Mouse (Mus musculus): ENCODE data around the gene Iqschfp. TPM values are rescaled to one million over a fixed set of nuclear protein-coding genes. Genes with fewer than 3 reads are reported as not detected.

The Iqschfp gene
- total RNA-seq, 1 experiment from 2014 or later, result not detected

- no peak for DNase-seq
Measured at GRCm38 (mm10) chr3:68574097-68574496, 682.1 kb downstream of the Iqschfp start.

DNA sequence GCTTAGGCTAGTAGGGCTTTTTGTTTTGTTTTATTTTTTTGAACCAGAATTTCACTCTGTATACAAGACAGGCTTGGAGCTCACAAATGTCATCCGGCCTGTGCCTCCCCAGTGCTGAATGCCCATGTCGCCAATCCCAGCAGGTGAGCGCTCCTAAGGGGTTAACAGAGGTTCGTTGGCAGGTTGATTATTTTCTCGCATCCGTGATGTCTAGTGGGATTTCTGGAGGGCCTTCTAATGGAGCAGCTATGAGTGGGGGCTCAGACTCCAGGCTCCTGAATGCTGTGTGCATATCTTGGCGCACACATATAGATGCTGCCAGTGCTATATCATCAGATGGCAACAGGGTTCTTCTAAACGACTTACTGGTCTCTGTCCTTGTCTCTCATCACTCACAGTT is 682.5 kb downstream of the Iqschfp start:
- no peak for DNase-seq

DNA sequence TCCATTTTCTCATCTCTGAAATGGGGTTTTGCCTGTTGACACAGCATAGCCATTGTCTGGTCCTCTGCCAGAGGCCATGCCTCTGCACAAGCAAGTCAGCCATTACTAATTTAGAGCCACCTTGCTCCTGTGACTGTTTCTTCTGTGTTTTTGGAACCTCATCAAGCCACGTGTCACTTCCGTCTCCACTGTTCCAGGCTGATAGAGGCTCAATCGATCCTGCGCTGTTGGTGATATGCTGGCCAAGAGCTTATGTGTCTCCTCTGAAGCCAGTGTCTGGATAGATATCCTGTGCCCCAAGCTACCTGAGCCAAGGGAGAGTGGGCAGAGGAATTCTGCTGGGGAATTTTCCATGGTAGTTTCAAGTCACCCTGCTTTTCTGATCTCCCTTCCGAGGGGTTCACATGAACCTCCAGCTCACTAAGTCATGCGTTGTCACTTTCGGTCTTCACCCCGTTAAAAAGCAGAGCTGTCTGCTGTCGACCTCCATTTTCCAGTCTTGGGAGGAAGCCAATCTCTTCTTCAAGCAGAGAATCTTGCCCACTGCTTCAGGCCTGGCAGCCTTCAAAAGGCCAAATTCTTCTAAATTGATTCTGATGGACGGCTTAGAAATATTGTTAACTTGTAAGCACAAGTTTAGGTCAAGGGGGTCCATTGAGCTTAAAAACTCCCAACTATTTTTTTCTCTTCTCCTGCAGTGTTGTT is 683.8 kb downstream of the Iqschfp start:
- no peak for DNase-seq

DNA sequence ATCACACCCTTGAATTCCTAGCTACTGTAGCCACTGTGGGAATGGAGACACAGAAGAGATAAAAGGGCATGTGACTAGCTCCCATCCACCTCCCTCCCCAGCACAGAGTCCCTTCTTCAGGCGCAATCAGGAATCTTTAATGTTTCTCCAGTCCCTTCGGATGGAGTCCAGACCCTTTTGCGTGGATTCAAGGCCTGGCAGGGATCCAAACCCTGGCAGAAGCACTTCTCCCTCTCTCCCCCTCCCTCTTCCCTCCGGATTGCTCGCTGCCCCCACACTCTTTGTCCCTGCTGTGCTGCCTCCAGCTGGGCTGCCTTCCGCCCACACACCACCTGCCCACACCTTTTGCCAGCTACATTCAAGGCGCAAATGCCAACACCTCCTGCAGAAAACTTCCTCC is 684.4 kb downstream of the Iqschfp start:
- DNase-seq, result peak; percentile 45

GRCm38 (mm10) chr3:68576948-68577347 is 684.9 kb downstream of the Iqschfp start:
- DNase-seq, result no peak

- DNase-seq, result no peak
Measured at GRCm38 (mm10) chr3:68581591-68581990, 689.6 kb downstream of the Iqschfp start.

DNA sequence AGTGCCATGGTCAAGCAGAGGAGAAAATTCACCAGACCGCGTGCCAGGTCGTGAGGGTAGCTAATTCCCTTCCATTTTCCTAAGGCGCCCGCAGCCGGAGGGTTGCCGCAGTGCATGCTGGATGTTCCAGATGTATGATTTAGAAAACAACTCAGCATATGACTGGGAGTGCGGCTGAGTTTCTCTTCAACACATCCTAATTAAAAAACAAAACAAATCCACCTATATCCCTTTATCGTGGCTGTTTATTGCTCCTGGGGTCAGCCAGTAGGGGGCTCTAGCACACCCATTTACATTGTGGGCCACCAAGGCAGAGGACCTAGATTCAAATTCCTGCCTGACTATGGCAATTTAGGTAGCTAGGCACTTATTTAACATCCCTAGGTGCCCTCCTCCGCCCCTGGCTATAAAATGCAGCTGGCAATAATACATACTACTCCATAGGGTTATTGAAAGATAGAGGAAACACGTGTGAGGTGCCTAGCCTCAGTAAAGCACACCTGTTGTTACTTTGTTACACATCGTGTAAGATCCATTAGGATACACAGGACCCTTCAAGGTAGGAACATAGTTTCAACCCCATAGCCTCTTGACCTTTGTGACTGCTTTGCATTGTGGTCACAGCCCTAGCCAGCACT is 690.2 kb downstream of the Iqschfp start:
- no peak for DNase-seq

- DNase-seq, result no peak
Measured at GRCm38 (mm10) chr3:68583031-68583693, 691.1 kb downstream of the Iqschfp start.

DNA sequence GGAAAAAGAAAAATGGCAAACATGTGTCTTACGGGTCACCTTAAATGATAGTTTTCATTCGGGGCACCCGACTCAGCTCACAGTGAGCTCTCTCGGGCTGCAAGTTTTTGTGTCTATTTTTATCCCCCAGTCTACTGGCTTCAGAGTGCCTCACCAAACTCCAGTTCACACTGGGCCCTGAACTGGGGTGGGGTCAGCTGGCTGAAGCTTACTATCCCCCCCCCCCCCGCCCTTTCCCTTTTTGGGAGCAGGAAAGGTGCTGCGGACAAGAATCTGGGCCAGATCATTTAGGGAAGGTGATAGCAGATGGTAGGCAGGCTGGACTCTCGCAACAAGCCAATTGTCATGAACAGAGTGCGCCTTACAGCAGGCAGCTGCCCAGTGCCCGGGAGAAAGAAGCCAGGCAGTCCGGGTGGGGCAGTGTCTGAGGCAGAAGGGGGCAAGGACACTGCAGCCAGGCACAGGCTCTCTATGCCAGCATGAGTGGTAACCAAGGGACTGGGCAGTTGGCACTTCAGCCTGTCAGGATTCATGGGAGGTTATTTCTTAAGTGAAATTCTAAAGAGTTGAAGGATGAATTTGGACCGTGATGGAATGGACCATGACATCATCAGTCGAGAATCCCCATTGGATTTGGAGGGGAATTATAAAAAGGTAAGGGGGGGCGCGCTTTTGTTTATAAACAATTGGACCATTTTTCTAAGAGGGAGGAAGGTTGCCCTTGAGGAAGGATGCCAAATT is 691.9 kb downstream of the Iqschfp start:
- DNase-seq, result peak; percentile 55

- no peak for DNase-seq
Measured at GRCm38 (mm10) chr3:68585213-68585612, 693.2 kb downstream of the Iqschfp start.

- no peak for DNase-seq
Measured at GRCm38 (mm10) chr3:68586646-68587064, 694.6 kb downstream of the Iqschfp start.

GRCm38 (mm10) chr3:68587567-68588245 is 695.7 kb downstream of the Iqschfp start:
- DNase-seq, result no peak

DNA sequence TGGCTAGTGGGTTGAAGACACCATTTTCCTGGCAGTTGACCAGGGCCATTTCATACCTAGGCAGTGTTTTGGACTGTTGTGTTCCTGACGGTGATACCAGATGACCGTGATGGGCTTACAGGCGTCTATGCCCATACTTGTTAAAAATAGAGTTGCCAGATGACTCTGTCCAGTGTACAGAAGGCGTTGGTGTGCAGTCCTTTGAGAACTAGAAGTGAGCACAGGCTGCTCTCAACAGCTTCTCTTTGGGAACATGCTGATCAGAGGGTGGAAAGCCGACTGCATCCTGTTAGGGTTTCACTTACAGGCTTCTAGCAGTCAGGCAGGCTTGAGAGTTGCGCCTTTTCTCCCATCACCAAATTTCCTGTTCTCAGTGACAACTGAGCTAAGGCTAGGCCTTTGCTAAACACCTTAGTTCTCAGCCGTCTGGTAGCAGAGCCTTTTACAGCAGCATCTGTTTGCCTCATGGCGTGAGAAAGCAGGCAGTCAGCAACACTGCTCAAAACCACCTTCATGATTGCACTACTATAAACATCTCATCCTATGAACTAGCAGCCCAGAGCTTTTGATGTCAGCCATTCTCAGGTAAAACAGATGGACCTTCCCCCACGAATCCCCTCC is 697.3 kb downstream of the Iqschfp start:
- DNase-seq, result no peak

GRCm38 (mm10) chr3:68590436-68590835 is 698.4 kb downstream of the Iqschfp start:
- DNase-seq, result no peak

DNA sequence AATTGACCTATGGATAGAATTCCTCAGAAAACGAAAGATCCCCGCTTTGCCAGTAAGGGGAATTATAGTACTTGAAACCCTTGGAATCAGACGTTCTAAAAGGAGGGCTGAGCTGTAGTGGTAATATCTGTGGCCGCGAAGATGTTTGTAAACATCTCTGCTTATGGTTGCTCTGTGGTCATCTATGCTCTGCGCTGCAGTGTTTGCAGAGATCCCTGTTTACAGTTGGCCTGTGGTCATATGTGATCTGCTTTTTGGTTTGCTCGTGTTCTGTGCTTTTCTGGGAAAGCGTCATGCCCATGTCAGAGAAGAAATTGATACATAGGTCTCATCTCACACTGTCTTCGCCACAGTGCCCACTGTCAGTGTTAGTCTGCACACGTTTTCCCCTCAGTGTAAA is 700.5 kb downstream of the Iqschfp start:
- DNase-seq, result no peak

DNA sequence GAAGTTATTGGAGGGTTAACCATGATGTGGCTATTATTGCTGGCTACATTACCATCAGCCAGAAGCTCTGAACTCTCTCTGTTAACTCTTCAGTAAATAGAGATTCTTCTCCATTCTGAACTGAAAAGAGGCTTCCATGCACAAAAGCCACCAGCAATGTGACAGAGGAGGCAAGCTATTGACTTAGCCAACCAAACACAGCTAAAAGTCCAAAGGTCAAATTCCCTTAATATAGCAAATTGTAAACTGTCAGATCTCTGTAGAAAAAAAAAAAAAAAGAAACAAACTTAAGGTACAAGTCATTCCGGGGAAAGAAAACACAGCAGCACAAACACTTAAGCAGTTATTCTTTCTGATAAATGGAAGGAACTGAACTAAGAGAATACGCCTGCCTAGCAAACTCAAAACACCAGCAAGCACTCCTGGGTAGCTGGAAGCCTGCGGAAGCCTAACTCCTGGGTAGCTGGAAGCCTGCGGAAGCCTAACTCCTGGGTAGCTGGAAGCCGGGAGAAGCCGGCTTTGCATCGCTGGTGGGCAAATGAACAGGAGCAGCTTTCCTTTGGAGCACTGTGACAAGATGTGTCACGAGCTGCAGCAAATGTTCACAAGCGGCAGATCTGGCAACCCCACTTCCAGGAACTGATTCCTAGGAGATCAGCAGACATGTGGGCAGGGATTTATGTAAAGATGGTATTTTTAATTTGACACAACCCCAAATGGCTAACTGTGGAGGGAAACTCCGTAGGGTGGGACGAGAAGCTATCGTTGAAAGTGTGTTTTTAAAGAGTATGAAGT is 701.2 kb downstream of the Iqschfp start:
- no peak for DNase-seq

DNA sequence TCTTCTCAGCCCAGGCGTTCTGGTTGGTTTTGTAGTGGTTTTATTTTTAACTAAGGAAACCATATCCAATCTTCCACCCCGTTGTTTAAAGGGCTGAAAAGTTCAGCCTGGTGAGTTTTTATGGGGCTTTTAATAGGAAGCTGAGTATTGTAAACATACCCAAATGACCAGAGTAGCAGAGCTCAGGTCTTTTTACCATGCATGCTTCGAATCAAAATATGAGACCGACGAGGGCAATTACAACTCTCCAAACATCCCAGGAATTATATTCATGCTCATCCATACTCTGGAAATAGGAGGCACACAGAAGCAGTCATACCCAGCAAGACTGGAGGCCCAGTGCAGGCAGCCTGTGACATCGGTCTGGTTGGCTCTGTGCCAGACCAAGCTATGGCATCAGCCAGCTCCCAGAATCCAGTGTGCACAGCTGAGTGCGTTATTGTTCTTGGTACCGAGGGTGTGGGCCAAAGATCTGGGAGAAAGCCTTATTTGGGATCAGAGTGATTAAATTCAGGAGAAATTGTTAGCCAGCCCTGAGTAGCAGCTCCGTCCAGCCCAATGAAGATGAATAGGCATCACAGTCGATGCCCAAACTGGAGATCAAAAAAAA is 703.4 kb downstream of the Iqschfp start:
- no peak for DNase-seq

DNA sequence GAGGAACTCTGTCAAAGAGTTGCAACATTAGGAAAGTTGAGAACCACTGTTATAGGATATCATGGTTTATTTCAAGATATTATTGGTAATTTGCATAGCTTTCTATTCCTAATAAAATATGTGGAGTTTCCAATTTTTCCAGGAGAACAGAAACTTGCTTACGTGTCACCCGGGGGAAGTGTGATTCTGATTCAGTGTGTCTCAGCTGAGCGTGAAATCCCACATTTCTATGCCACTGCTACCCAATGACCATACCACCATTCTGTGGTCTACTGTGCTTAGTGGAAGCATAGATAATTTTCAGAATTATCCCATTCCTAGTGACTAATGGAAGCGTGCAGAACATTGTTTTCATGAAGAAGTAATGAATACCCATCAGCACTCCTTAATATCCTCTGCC is 704.9 kb downstream of the Iqschfp start:
- no peak for DNase-seq

- no peak for DNase-seq
Measured at GRCm38 (mm10) chr3:68602891-68603290, 710.9 kb downstream of the Iqschfp start.

GRCm38 (mm10) chr3:68604467-68604866 is 712.4 kb downstream of the Iqschfp start:
- DNase-seq, result no peak

All from adrenal gland, postnatal 25 days (tissue).